Mouse (Mus musculus) stomach, postnatal 0 days (tissue): Measurements from ENCODE around the gene Kctd2.

ENCODE experiments used
- CTCF ChIP-seq: IDR thresholded peaks from 2 replicates; pipeline ENCODE4 v1.5.1; 2016; ENCODE audit warnings: antibody characterized with exemption, low read depth, mild to moderate bottlenecking, moderate library complexity
- EP300 ChIP-seq: optimal IDR thresholded peaks from 2 replicates; pipeline ENCODE3; 2016; ENCODE audit warnings: antibody characterized with exemption

DNA sequence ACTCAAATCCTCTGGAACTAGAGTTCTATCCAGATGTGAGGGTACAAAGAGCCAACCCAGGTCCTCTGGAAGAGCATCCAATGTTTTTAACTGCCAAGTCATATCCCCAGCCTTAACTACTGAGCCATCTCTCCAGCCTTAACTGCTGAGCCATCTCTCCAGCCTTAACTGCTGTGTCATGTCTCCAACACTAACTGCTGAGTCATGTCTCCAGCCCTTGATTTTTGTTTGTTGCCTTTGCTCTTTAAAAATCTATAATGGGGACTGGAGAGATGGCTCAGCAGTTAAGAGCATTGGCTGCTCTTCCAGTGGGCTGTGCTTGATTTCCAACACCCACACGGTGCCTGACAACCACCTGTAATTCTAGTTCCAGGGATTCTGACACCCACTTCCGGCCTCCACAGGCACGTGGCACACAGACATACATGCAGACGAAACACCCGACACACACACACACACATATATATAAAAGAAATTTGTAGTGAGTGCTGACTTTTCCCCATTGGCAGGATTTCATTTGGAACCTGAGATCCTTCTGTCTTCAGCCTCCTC lies 17.7 kb downstream of the Kctd2 start:
- TF ChIP-seq CTCF: no peak
- TF ChIP-seq EP300: no peak
